Mouse (Mus musculus): ENCODE measurements around the gene Vps54.
"Not testable (repeated sequence)": the region's sequence is repeated elsewhere in the genome, so short reads cannot be mapped to it uniquely, and the experiment has no call there.

The Vps54 gene

GRCm38 (mm10) chr11:21241351-21241750 lies 2.3 kb downstream of the Vps54 start:
- DNase-seq: peak in 1 of 2 experiments; percentile 37

DNA sequence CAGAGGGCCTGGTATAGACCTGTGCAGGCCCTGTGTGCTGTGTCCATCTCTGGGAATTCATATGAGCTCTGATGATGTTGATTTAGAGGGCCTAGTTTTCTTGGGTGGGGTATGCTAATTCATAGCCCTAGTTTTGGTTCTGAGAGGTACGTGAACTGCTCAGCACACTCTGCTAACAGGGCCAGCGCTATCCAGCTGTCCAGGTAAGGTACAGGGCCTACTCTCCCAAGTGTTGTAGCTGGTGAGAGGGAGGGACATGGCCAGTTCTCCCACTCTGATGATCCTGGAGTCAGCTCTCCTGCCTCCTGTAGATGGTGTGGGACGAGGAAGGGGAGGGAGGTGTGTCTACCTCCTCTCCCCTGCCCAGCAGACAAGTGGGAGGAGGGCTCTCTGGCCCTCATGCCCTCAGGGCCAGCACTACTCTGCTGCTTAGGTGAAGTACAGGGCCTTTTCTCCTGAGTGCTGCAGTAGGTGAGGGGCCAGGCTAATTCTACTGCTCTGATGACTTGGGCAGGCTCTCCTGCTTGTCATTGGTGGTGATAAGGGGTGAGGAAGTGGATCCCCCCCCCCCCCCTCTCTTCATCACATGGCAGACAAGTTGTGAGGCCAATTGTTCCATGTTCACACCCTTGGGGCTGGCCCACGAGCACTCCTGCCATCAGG lies 8.3 kb downstream of the Vps54 start:
- no peak for DNase-seq

DNA sequence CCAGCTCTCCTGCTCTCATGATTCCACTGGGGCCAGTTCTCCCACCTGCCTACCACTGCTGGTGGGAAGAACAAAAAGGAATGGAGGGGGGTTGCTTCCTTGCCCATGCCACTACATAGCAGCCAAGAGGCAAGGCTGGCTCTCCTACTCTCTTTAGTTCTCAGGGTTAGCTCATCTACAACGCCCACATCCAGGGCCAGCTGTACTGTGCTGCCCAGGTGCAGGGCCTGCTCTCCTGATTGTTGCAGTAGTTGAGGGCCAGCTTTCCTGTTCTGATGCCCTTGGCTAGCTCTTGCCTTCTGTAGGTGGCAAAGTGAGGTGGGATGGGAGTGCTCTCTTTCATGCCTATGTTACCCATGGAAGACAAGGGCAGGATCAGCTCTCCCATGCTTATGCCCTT lies 8.9 kb downstream of the Vps54 start:
- no peak for DNase-seq

- no peak for DNase-seq
Observed at GRCm38 (mm10) chr11:21250366-21250765, 11.3 kb downstream of the Vps54 start.

GRCm38 (mm10) chr11:21258611-21259010 lies 19.5 kb downstream of the Vps54 start:
- not testable (repeated sequence) for DNase-seq

- DNase-seq: no peak
Observed at GRCm38 (mm10) chr11:21265423-21265822, 26.3 kb downstream of the Vps54 start.

DNA sequence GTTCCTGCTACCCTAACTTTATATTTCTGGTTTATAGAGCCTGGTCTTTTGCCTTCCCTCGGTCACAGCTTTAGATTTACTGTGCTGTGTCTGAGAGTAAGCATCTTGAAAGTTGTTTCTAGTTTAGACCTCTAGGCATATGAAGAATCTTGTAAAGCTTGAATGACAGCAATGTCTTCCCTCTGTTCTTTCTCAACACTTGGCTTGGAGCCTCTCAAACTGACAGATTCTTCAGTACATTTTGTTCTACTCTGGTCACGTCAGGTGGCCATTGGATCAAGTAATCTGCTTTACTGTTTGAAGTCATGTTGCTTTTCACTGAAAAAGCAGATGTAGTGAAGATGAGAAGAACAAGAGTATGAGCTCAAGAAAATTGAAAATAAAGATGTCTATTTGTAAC lies 37.1 kb downstream of the Vps54 start:
- DNase-seq: no peak

DNA sequence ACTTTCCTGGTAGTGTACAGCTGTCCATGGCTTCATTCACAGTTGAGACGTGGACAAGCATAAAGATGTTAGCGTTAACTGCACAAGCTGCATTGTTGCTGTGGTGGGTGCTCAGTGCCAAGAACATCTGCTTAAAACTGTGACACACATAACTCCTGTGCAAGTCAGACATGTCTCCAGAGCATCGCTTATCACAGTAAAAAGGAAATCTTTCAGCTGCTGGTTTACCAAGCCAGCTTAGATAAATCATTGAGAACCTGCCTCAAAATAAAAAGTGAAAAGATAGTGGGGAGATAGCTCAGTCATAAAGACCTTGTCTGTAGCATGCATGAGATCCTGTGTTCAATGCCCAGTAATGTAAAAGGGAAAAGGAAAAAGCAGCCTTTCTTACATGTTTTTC lies 47.3 kb downstream of the Vps54 start:
- DNase-seq: no peak

DNA sequence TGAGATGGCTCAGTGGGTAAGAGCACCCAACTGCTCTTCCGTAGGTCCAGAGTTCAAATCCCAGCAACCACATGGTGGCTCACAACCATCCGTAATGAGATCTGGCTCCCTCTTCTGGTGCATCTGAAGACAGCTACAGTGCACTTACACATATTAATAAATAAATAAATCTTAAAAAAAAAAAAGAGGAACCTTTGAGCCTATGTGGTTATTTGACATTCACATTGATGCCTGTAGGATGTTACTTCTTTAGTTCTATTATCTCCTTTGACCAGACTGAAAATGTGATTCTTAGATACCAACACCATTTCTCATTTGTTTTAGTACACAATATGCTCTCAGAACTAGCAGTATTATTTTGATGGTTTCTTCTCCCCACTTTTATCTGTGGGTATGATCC lies 49.1 kb downstream of the Vps54 start:
- DNase-seq: not testable (repeated sequence)

DNA sequence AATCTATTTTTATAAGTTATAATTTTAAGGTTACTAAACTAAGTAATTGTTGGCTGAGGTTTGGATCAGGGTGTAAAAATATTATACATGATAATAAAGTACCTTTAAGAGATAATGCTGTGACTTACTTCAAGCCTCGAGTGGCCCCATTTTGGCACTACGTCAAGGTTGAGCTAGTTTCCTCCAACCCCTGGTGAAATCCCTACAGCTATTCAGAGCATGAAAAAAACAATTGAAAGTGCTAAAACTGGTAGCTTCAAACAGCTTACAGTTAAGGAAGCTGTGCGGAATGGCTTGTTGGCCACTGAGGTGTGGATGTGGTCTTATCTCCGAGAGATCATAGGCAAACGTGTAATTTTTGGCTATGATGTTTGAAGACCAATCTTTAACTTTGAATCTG lies 56.4 kb downstream of the Vps54 start:
- DNase-seq: no peak

- DNase-seq: no peak
Observed at GRCm38 (mm10) chr11:21303619-21304018, 64.5 kb downstream of the Vps54 start.

- no peak for DNase-seq
Observed at GRCm38 (mm10) chr11:21307078-21307668, 68.1 kb downstream of the Vps54 start.

DNA sequence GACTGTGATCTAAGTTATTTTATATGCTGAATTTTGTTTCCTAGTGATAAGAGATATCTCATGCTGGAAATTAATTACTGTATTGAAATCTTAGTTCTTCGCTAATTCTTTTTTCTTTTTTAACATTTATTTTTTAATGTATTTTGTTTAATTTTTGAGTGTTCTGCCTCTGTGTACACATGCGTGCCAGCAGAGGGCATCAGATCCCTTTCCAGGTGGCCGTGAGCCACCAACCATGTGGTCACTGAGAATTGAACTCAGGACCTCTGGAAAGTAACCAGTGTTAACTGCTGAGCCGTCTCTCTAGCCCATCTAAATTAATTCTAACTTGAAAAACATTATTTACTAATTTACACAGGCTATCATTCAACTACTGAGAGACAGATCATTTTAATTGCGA lies 69.0 kb downstream of the Vps54 start:
- DNase-seq: peak; percentile 23 to 71

- DNase-seq: no peak
Observed at GRCm38 (mm10) chr11:21309516-21309915, 70.4 kb downstream of the Vps54 start.

- DNase-seq: no peak
Observed at GRCm38 (mm10) chr11:21313922-21314657, 75.0 kb downstream of the Vps54 start.

DNA sequence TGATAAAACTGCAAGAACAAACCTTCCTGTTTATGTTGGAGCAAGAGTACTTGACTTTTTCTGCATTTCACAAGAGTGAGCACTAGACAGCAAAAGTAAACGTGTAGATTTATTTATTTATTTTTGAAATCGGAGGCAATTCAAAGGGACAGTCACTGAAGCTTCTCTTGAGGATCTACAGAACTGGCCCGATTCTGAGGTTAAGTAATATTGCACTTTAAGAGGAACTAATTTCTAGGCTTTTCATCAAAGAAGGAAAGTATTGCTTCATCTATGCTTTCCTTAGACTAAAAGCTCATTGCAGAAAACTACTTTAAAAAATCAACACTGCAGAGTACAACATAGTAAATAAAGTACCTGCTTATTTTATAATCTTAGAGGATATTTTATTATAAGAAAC lies 82.5 kb downstream of the Vps54 start:
- no peak for DNase-seq

- DNase-seq: no peak
Observed at GRCm38 (mm10) chr11:21322349-21322748, 83.3 kb downstream of the Vps54 start.

- DNase-seq: peak; percentile 44 to 62
Observed at GRCm38 (mm10) chr11:21325781-21326180, 86.7 kb downstream of the Vps54 start.

DNA sequence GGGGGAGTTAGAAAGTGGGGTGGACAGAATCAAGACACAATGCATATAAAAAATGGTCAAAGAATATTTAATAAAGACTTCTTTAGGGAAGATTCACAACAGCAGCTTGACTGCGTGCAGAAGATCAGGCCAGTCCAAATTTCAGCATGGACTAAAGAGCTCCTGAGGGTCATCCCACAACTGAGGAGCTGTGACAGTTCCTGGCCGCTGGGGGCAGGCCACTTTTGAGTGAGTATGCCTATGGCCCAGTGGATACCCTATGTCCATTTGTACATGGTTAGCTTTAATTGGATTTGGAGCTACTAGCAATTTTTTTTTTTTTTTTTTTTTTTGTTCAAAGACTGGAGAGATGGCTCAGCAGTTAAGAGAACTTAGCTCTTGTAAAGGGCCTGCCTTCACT lies 87.7 kb downstream of the Vps54 start:
- DNase-seq: peak in 1 of 2 experiments; percentile 31

- DNase-seq: no peak
Observed at GRCm38 (mm10) chr11:21327486-21327885, 88.4 kb downstream of the Vps54 start.

GRCm38 (mm10) chr11:21328141-21328540 lies 89.1 kb downstream of the Vps54 start:
- DNase-seq: no peak

- no peak for DNase-seq
Observed at GRCm38 (mm10) chr11:21332639-21333295, 93.7 kb downstream of the Vps54 start.

- no peak for DNase-seq
Observed at GRCm38 (mm10) chr11:21337855-21338254, 98.8 kb downstream of the Vps54 start.

GRCm38 (mm10) chr11:21339088-21339487 lies 100.0 kb downstream of the Vps54 start:
- DNase-seq: no peak
